Mouse (Mus musculus): ENCODE data around the gene Timm10. TPM values are rescaled to one million over a fixed set of nuclear protein-coding genes. Genes with fewer than 3 reads are reported as not detected.

Timm10 gene
- polyA plus RNA-seq (2012; rRNA removed) = 108 and 122 TPM in 2 replicates

DNA sequence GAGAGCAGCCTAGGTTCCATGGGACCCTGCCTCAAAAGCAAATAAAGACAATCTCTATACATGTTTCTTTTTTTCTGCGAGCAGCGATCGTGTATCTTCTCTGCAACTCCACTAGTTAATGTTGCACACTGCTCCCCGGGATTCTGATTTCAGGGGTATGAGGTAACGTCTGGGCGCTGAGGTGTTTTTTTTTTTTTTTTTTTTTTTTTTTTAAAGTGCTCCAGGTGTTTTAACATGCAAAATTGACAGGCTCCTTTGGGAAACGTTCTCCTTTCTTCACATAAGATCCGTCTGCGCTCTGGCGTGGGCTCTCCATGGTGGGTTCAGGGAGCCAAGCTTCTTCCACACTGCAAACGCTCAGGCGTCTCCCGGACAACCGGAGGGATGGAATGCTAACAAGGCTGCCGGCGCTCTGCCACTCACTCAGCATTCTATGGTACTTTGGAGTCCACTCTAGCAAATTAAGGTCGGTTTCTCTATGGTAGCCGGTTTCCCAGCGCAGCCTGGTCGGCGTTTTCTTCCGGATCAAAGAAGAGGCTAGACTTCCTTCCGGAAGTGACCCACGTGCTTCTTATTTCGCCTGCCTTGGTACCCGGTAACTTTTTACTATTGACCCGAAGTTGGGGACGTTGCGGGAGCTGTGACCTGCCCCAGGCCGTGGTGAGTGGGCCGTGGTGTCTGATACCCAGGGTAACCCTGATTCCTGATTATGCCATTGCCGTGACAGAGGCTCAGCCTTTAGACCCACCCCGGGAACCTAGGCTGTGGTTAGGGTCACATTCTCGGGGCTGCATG lies at the start of gene Timm10:
TSS of gene Timm10 (plus strand) at position 510 of the 795 bp plus-strand sequence.

DNA sequence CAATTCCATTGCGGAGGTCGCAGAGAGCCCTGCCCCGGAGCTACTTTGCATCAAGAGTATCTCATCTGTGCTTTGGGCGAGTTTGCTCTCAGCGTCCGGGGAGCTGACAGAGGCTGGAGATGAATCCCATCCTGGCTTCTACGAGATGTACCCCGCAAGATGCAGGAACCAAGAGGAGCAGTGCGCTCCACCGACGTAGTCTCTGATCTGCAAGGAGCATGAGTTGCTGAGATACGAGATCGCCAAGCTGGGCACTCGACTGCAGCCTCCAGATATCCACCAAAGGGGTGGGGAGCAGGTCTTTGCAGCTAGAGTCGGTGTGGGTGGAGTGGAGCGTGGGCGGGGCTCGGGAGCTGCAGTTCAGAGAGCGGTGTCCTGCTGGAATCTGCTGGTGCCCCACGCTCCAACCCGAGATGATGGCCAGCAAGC lies 28.3 kb upstream of the Timm10 start, which contains the start of gene Ube2l6:
TSS of gene Ube2l6 (plus strand) at position 336 of the 429 bp plus-strand sequence.

DNA sequence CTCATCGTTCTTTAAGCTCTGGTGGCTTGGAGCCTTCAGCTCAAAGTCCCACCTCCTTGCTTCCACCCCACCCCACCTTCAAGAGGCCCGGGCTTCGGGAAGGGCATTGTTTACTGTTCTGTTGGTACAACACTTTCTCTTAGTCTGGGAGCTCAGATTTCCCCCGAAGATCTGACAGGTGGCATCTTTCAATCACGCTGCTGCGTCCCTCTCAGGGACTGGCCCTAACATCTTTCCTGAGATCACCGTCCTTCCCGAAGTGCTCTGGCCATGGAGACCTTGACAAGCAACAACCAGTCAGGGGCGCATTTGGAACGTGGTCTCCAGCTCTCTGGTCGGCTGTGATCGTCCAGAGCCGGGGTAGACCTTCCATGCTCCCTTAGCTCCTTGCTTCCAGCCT lies 4.2 kb upstream of the Timm10 start, which contains the start of gene Smtnl1:
TSS of gene Smtnl1 (minus strand) at position 101 of the 400 bp plus-strand sequence.

GRCm38 (mm10) chr2:84838593-84838949 lies 11.8 kb downstream of the Timm10 start, which contains the start of gene Slc43a1:
Gene Slc43a1, plus strand, starts transcription at chr2:84838850.

Other genes with a start within 250 kb of the Timm10 start
- gene Ctnnd1, start 176.2 kb upstream of the Timm10 start, polyA plus RNA-seq (2012; rRNA removed) = 67.7 and 68.7 TPM in 2 replicates
- gene Btbd18, start 167.9 kb upstream of the Timm10 start, polyA plus RNA-seq (2012; rRNA removed) = not detected in 2 replicates
- gene Selenoh, start 156.2 kb upstream of the Timm10 start, polyA plus RNA-seq (2012; rRNA removed) = 167 and 173 TPM in 2 replicates
- not detected in 2 replicates for gene Gm28635, start 149.0 kb upstream of the Timm10 start, polyA plus RNA-seq (2012; rRNA removed)
- gene Med19, start 148.6 kb upstream of the Timm10 start, polyA plus RNA-seq (2012; rRNA removed) = 34.8 and 35.5 TPM in 2 replicates
- 199 and 202 TPM in 2 replicates for gene Tmx2, start 147.9 kb upstream of the Timm10 start, polyA plus RNA-seq (2012; rRNA removed)
- gene Zdhhc5, start 111.8 kb upstream of the Timm10 start, polyA plus RNA-seq (2012; rRNA removed) = 27.7 and 27.9 TPM in 2 replicates
- gene Clp1, start 99.6 kb upstream of the Timm10 start, polyA plus RNA-seq (2012; rRNA removed) = 14.1 and 14.7 TPM in 2 replicates
- 45.5 and 46.4 TPM in 2 replicates for gene Ypel4, start 92.9 kb upstream of the Timm10 start, polyA plus RNA-seq (2012; rRNA removed)
- 4.9 and 6.1 TPM in 2 replicates for gene Gm19426, start 83.3 kb upstream of the Timm10 start, polyA plus RNA-seq (2012; rRNA removed)
- 14.7 and 19.9 TPM in 2 replicates for gene Serping1, start 51.6 kb upstream of the Timm10 start, polyA plus RNA-seq (2012; rRNA removed)
- 11.0 and 12.9 TPM in 2 replicates for gene Ube2l6, start 28.2 kb upstream of the Timm10 start, polyA plus RNA-seq (2012; rRNA removed)
- 1.5 TPM in 1 of 2 replicates, not detected in the other for gene Smtnl1, start 4.3 kb upstream of the Timm10 start, polyA plus RNA-seq (2012; rRNA removed)
- 1.5 and 1.6 TPM in 2 replicates for gene Slc43a1, start 11.9 kb downstream of the Timm10 start, polyA plus RNA-seq (2012; rRNA removed)
- gene Rtn4rl2, start 59.7 kb downstream of the Timm10 start, polyA plus RNA-seq (2012; rRNA removed) = 24.1 and 28.7 TPM in 2 replicates
- 8.2 and 11.9 TPM in 2 replicates for gene Slc43a3, start 109.6 kb downstream of the Timm10 start, polyA plus RNA-seq (2012; rRNA removed)
- not detected in 2 replicates for gene Prg2, start 153.5 kb downstream of the Timm10 start, polyA plus RNA-seq (2012; rRNA removed)
- gene Prg3, start 161.2 kb downstream of the Timm10 start, polyA plus RNA-seq (2012; rRNA removed) = not detected in 2 replicates
- 170 and 182 TPM in 2 replicates for gene Ssrp1, start 210.2 kb downstream of the Timm10 start, polyA plus RNA-seq (2012; rRNA removed)
- 1.2 and 7.3 TPM in 2 replicates for gene P2rx3, start 210.5 kb downstream of the Timm10 start, polyA plus RNA-seq (2012; rRNA removed)
- gene Tnks1bp1, start 221.0 kb downstream of the Timm10 start, polyA plus RNA-seq (2012; rRNA removed) = 32.7 and 35.2 TPM in 2 replicates